Mouse (Mus musculus) neural tube, postnatal 0 days (tissue): ENCODE measurements around the gene Scd3. TPM values are rescaled to one million over a fixed set of nuclear protein-coding genes. Genes with fewer than 3 reads are reported as not detected.

Experiments used
- polyA plus RNA-seq: library from polyadenylated mRNA; unstranded; fragments of >200 nt; fragmentation: Nextera tagmentation; extraction: Ambion mirVana; gene quantifications from 2 replicates; pipeline ENCODE4 v1.2.1, GENCODE M21; 2015

Gene Scd3
- polyA plus RNA-seq, result 3.5 and 4.4 TPM in 2 replicates

GRCm38 (mm10) chr19:44203015-44203564 is at the start of gene Scd3:
TSS of gene Scd3 (plus strand) at chr19:44203269.

GRCm38 (mm10) chr19:44192342-44192741 is 10.7 kb upstream of the Scd3 start, which contains the start of gene Pkd2l1:
TSS of gene Pkd2l1 (minus strand) at chr19:44192442.

GRCm38 (mm10) chr19:44292941-44293768 is 90.1 kb downstream of the Scd3 start, which contains the start of gene Scd2:
TSS of gene Scd2 (plus strand) at chr19:44293674.

Other genes with a start within 250 kb of the Scd3 start
- 0.10 and 0.20 TPM in 2 replicates for gene Cpn1, start 216.7 kb upstream of the Scd3 start, polyA plus RNA-seq
- gene Cyp2c23, start 174.1 kb upstream of the Scd3 start, polyA plus RNA-seq, result not detected in 2 replicates
- 16.3 and 17.0 TPM in 2 replicates for gene Erlin1, start 133.5 kb upstream of the Scd3 start, polyA plus RNA-seq
- gene Chuk, start 95.8 kb upstream of the Scd3 start, polyA plus RNA-seq, result 36.8 and 38.5 TPM in 2 replicates
- 23.2 and 24.4 TPM in 2 replicates for gene Cwf19l1, start 67.4 kb upstream of the Scd3 start, polyA plus RNA-seq
- 176 and 191 TPM in 2 replicates for gene Bloc1s2, start 56.8 kb upstream of the Scd3 start, polyA plus RNA-seq
- gene Pkd2l1, start 10.8 kb upstream of the Scd3 start, polyA plus RNA-seq, result 6.1 and 6.4 TPM in 2 replicates
- gene Scd2, start 90.4 kb downstream of the Scd3 start, polyA plus RNA-seq, result 239 TPM in 2 replicates
- 0.22 and 0.29 TPM in 2 replicates for gene Scd4, start 129.8 kb downstream of the Scd3 start, polyA plus RNA-seq
- gene Scd1, start 204.6 kb downstream of the Scd3 start, polyA plus RNA-seq, result 11.5 and 12.3 TPM in 2 replicates